Mouse (Mus musculus): Measurements from ENCODE around the gene Nceh1.

DNA sequence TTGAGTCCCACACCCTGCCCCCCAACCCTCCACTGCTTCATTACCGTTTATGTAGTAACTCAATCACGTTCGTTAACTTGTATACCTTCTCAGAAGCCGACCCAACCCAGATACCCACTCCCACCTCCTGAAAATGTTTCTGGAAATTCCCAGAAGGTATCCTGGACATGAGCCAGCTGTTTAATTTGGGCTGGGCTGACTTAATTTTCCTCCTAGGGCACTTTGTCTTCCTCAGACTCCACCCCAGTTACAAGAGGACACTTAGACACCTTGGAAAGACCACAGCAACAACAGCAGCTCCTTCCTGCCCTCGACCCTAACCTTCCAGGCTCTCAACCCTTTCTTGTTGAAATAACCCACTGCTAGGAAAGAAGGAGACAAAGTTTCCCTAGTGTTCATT, 140.8 kb downstream of the Nceh1 start:
- TF ChIP-seq CTCF (IDR thresholded peaks at IDR 0.05; ENCODE audit: low read depth, low read length), result no peak
- TF ChIP-seq POLR2A (IDR thresholded peaks at IDR 0.05; ENCODE audit: extremely low read depth, insufficient read depth, low read length), result no peak
